ENCODE assay signal across 21 mouse cellular contexts in genomic region chr8:93980141-93980540, GRCm38 (mm10). TPM values are rescaled to one million over a fixed set of nuclear protein-coding genes. Genes with fewer than 3 reads are reported as not detected.
DNase-seq lines count a peak whose midpoint lies in the region; ATAC-seq and TF ChIP-seq lines count a peak whose summit lies in the region.
"Had no signal": no experiment of that assay in that cellular context is flagged by ENCODE, and none has a peak within 500 bp of the region (broad histone marks: within the 10 kb centered on the region; RNA-seq: fewer than 3 reads in every experiment).

No protein-coding gene starts in this region.

- no peaks in the 10 kb centered on the region for H3K4me1 ChIP-seq in kidney, embryonic 14.5 days (ENCODE audit: control insufficient read depth, insufficient read depth, low read length)
- H3K4me1 ChIP-seq in kidney, embryonic 16.5 days (ENCODE audit: insufficient read depth, low read length): no peaks in the 10 kb centered on the region
- H3K4me1 ChIP-seq in forebrain, embryonic 11.5 days (replicated peaks; ENCODE audit: control insufficient read depth, insufficient read depth, low read length): no peaks in the 10 kb centered on the region
- H3K4me1 ChIP-seq: embryonic facial prominence, embryonic 12.5 days; forebrain, embryonic 12.5 days; hindbrain, embryonic 12.5 days had no signal

- H3K9me3 ChIP-seq in kidney, embryonic 14.5 days (ENCODE audit: control insufficient read depth, low read length): no peaks in the 10 kb centered on the region
- no peaks in the 10 kb centered on the region for H3K9me3 ChIP-seq in kidney, embryonic 16.5 days (ENCODE audit: low read length)
- no peaks in the 10 kb centered on the region for H3K9me3 ChIP-seq in forebrain, embryonic 11.5 days (ENCODE audit: control insufficient read depth, low read length)
- H3K9me3 ChIP-seq: embryonic facial prominence, embryonic 12.5 days; forebrain, embryonic 12.5 days; heart, embryonic 12.5 days; hindbrain, embryonic 12.5 days had no signal

- no peak overlapping the region for H3K4me3 ChIP-seq in kidney, embryonic 14.5 days (ENCODE audit: low read length)
- H3K4me3 ChIP-seq in kidney, embryonic 16.5 days (ENCODE audit: low read length): no peak overlapping the region
- H3K4me3 ChIP-seq in forebrain, embryonic 11.5 days (ENCODE audit: low read depth, low read length): no peak overlapping the region
- H3K4me3 ChIP-seq: embryonic facial prominence, embryonic 12.5 days; forebrain, embryonic 12.5 days; heart, embryonic 12.5 days; hindbrain, embryonic 12.5 days had no signal

- no peaks in the 10 kb centered on the region for H3K27me3 ChIP-seq in kidney, embryonic 14.5 days (ENCODE audit: control insufficient read depth, insufficient read depth, low read length)
- no peaks in the 10 kb centered on the region for H3K27me3 ChIP-seq in kidney, embryonic 16.5 days (ENCODE audit: insufficient read depth, low read length)
- H3K27me3 ChIP-seq in forebrain, embryonic 11.5 days (ENCODE audit: control insufficient read depth, insufficient read depth, low read length): no peaks in the 10 kb centered on the region
- H3K27me3 ChIP-seq: embryonic facial prominence, embryonic 12.5 days; forebrain, embryonic 12.5 days; heart, embryonic 12.5 days; hindbrain, embryonic 12.5 days had no signal

- TF ChIP-seq POLR2A in brain, embryonic 14.5 days (IDR thresholded peaks at IDR 0.05; ENCODE audit: borderline replicate concordance, extremely low read depth, insufficient read depth, insufficient read length, poor library complexity, severe bottlenecking): no peak

- DNase-seq in kidney, adult 11 months: peak; percentile 63
- peak; percentile 31 for DNase-seq in kidney, adult 9 months
- DNase-seq in brain, embryonic 14.5 days (ENCODE audit: low read depth): peak; percentile 37
- peak; percentile 28 to 59 for DNase-seq in kidney, postnatal 25 days
- DNase-seq in natural killer cell, adult 2 months (ENCODE audit: low spot score in 2 of 2): no peak
- DNase-seq in forebrain, embryonic 11.5 days (ENCODE audit: low spot score): no peak
- DNase-seq: adrenal gland, adult 8-10 months; adrenal gland, postnatal 36 days; cerebellum, adult 11-12 months; cerebellum, adult 9-10 months; cerebellum, postnatal 25 days; gastrocnemius, postnatal 10 days; heart, adult 18-20 months; heart, postnatal 4 days had no signal

- 93% methylated on average over 4 of the region's 4 CpGs for WGBS in kidney, embryonic 14.5 days
- WGBS in kidney, embryonic 16.5 days: 94% methylated on average over 4 of the region's 4 CpGs
- 95% methylated on average over 4 of the region's 4 CpGs for WGBS in forebrain, embryonic 11.5 days

- no peak overlapping the region for H3K9ac ChIP-seq in kidney, embryonic 14.5 days (ENCODE audit: low read depth, low read length)
- no peak overlapping the region for H3K9ac ChIP-seq in kidney, embryonic 16.5 days (replicated peaks; ENCODE audit: low read length)
- H3K9ac ChIP-seq in forebrain, embryonic 11.5 days (ENCODE audit: low read length): no peak overlapping the region
- H3K9ac ChIP-seq: embryonic facial prominence, embryonic 12.5 days; forebrain, embryonic 12.5 days; heart, embryonic 12.5 days; hindbrain, embryonic 12.5 days had no signal

- no peak for TF ChIP-seq CTCF in brain, embryonic 14.5 days (IDR thresholded peaks at IDR 0.05; ENCODE audit: borderline replicate concordance, extremely low read depth, insufficient read depth, insufficient read length)

- no peak for ATAC-seq in kidney, embryonic 14.5 days (ENCODE audit: low FRiP score, low TSS enrichment)
- no peak for ATAC-seq in kidney, embryonic 16.5 days (ENCODE audit: low FRiP score, low TSS enrichment)
- ATAC-seq in forebrain, embryonic 11.5 days (replicated peaks; ENCODE audit: low FRiP score): no peak
- ATAC-seq: forebrain, embryonic 16.5 days had no signal

- peaks cover 90% of the 10 kb centered on the region for H3K36me3 ChIP-seq in kidney, embryonic 14.5 days (ENCODE audit: control insufficient read depth, insufficient read depth, low read length)
- peaks cover 69% of the 10 kb centered on the region for H3K36me3 ChIP-seq in kidney, embryonic 16.5 days (ENCODE audit: insufficient read depth, low read length)
- peaks cover 7% of the 10 kb centered on the region; the same call in 1 of the 2 replicates for H3K36me3 ChIP-seq in forebrain, embryonic 11.5 days (ENCODE audit: control insufficient read depth, insufficient read depth, low read length)

- H3K27ac ChIP-seq in kidney, embryonic 14.5 days (ENCODE audit: low read depth, low read length): no peak overlapping the region
- H3K27ac ChIP-seq in kidney, embryonic 16.5 days (ENCODE audit: low read length): no peak overlapping the region
- H3K27ac ChIP-seq in forebrain, embryonic 11.5 days (ENCODE audit: low read depth, low read length): no peak overlapping the region
- H3K27ac ChIP-seq: embryonic facial prominence, embryonic 12.5 days; forebrain, embryonic 12.5 days; hindbrain, embryonic 12.5 days had no signal

- H3K4me2 ChIP-seq in kidney, embryonic 14.5 days (replicated peaks; ENCODE audit: low read depth, low read length): no peak overlapping the region
- H3K4me2 ChIP-seq in kidney, embryonic 16.5 days (replicated peaks; ENCODE audit: low read depth, low read length): no peak overlapping the region
- H3K4me2 ChIP-seq in forebrain, embryonic 11.5 days (ENCODE audit: low read depth, low read length, severe bottlenecking): no peak overlapping the region
- H3K4me2 ChIP-seq: embryonic facial prominence, embryonic 12.5 days; forebrain, embryonic 12.5 days; heart, embryonic 12.5 days; hindbrain, embryonic 12.5 days had no signal

RNA-seq across cellular contexts. Expression of gene Amfr, which starts 32.5 kb away (rescaled TPM):
- polyA plus RNA-seq in kidney, embryonic 14.5 days (2014; fragmentation: Nextera tagmentation; extraction: Ambion mirVana): 34.0 and 49.7 TPM in 2 replicates
- polyA plus RNA-seq in kidney, embryonic 16.5 days (2015; fragmentation: Nextera tagmentation; extraction: Ambion mirVana): 37.5 and 45.5 TPM in 2 replicates
- 94.9 and 112 TPM in 2 replicates for polyA plus RNA-seq in brain, embryonic 14.5 days (2012; rRNA removed)
- 60.5 and 65.3 TPM in 2 replicates for polyA plus RNA-seq in forebrain, embryonic 11.5 days (2014; fragmentation: Nextera tagmentation; extraction: Ambion mirVana)

RNA-seq across cellular contexts. Expression of gene Nudt21, which starts 56.7 kb away (rescaled TPM):
- 140 and 142 TPM in 2 replicates for polyA plus RNA-seq in kidney, embryonic 14.5 days (2014; fragmentation: Nextera tagmentation; extraction: Ambion mirVana)
- 112 and 115 TPM in 2 replicates for polyA plus RNA-seq in kidney, embryonic 16.5 days (2015; fragmentation: Nextera tagmentation; extraction: Ambion mirVana)
- 70.7 and 73.4 TPM in 2 replicates for polyA plus RNA-seq in brain, embryonic 14.5 days (2012; rRNA removed)
- 195 and 201 TPM in 2 replicates for polyA plus RNA-seq in forebrain, embryonic 11.5 days (2014; fragmentation: Nextera tagmentation; extraction: Ambion mirVana)

RNA-seq across cellular contexts. Expression of gene Ogfod1, which starts 56.9 kb away (rescaled TPM):
- 8.6 and 14.2 TPM in 2 replicates for polyA plus RNA-seq in kidney, embryonic 14.5 days (2014; fragmentation: Nextera tagmentation; extraction: Ambion mirVana)
- polyA plus RNA-seq in kidney, embryonic 16.5 days (2015; fragmentation: Nextera tagmentation; extraction: Ambion mirVana): 11.3 and 12.7 TPM in 2 replicates
- 13.4 and 13.5 TPM in 2 replicates for polyA plus RNA-seq in brain, embryonic 14.5 days (2012; rRNA removed)
- polyA plus RNA-seq in forebrain, embryonic 11.5 days (2014; fragmentation: Nextera tagmentation; extraction: Ambion mirVana): 16.3 and 18.7 TPM in 2 replicates

Comparison
In these comparisons a context has a peak if more than half of its experiments do, and no peak if none do; other contexts are left out.
1. DNase-seq: peak in kidney, adult 11 months (single experiment), kidney, adult 9 months (single experiment), brain, embryonic 14.5 days (single experiment) and kidney, postnatal 25 days (2 of 2); none in natural killer cell, adult 2 months (0 of 2) and forebrain, embryonic 11.5 days (single experiment).